Mouse (Mus musculus): ENCODE data around the gene Arfgap1. TPM values are rescaled to one million over a fixed set of nuclear protein-coding genes. Genes with fewer than 3 reads are reported as not detected.

Gene Arfgap1
- polyA plus RNA-seq, 1 experiment from 2014 or later: 18.8 TPM

GRCm38 (mm10) chr2:180928723-180929122 is 38.3 kb upstream of the Arfgap1 start, which contains the start of gene Birc7:
Birc7 (plus strand) TSS chr2:180929023.
- Histone ChIP-seq H3K9me3 (ENCODE audit: low read length) (no peaks in the 10 kb centered on the region), H3K36me3 (replicated peaks; ENCODE audit: insufficient read depth, low read length) (no peaks in the 10 kb centered on the region), H3K9ac (replicated peaks) (no peak within 1 kb of the TSS), H3K4me3 (ENCODE audit: low read depth, low read length) (no peak within 1 kb of the TSS), H3K4me1 (ENCODE audit: insufficient read depth) (no peaks in the 10 kb centered on the region), H3K4me2 (ENCODE audit: low read depth, low read length) (no peak within 1 kb of the TSS), H3K27me3 (ENCODE audit: insufficient read depth, low read length) (no peaks in the 10 kb centered on the region), H3K27ac (ENCODE audit: low read depth) (no peak within 1 kb of the TSS)
- no peak for DNase-seq
- 57% methylated on average over 4 of the region's 4 CpGs for WGBS (ENCODE audit: insufficient replicate concordance)
- TF ChIP-seq EP300 (IDR thresholded peaks at IDR 0.05; ENCODE audit: low read depth) (no peak), CTCF (IDR thresholded peaks at IDR 0.05; ENCODE audit: low read depth) (no peak)
- no peak for ATAC-seq

- Histone ChIP-seq H3K4me1 (ENCODE audit: insufficient read depth) (no peaks in the 10 kb centered on the region), H3K4me2 (ENCODE audit: low read depth, low read length) (no peak overlapping the region), H3K4me3 (ENCODE audit: low read depth, low read length) (no peak overlapping the region), H3K27me3 (ENCODE audit: insufficient read depth, low read length) (0 out of 2 replicates have a peak, but pooled peaks cover 3% of the 10 kb centered on the region), H3K36me3 (replicated peaks; ENCODE audit: insufficient read depth, low read length) (no peaks in the 10 kb centered on the region), H3K27ac (ENCODE audit: low read depth) (no peak overlapping the region), H3K9ac (replicated peaks) (no peak overlapping the region), H3K9me3 (ENCODE audit: low read length) (no peaks in the 10 kb centered on the region)
- DNase-seq (no peak), ATAC-seq (no peak)
- TF ChIP-seq CTCF (IDR thresholded peaks at IDR 0.05; ENCODE audit: low read depth) (no peak), EP300 (IDR thresholded peaks at IDR 0.05; ENCODE audit: low read depth) (no peak)
- WGBS (ENCODE audit: insufficient replicate concordance): 52% methylated on average over 1 of the region's 1 CpGs
Observed at GRCm38 (mm10) chr2:180932418-180932817, 34.6 kb upstream of the Arfgap1 start.

- Histone ChIP-seq H3K4me3 (ENCODE audit: low read depth, low read length) (no peak overlapping the region), H3K27me3 (ENCODE audit: insufficient read depth, low read length) (no peaks in the 10 kb centered on the region), H3K9ac (replicated peaks) (no peak overlapping the region), H3K4me2 (ENCODE audit: low read depth, low read length) (no peak overlapping the region), H3K27ac (ENCODE audit: low read depth) (no peak overlapping the region), H3K4me1 (ENCODE audit: insufficient read depth) (no peaks in the 10 kb centered on the region), H3K9me3 (ENCODE audit: low read length) (no peaks in the 10 kb centered on the region), H3K36me3 (replicated peaks; ENCODE audit: insufficient read depth, low read length) (no peaks in the 10 kb centered on the region)
- DNase-seq (no peak), ATAC-seq (no peak)
- TF ChIP-seq CTCF (IDR thresholded peaks at IDR 0.05; ENCODE audit: low read depth): no peak
- TF ChIP-seq EP300 (IDR thresholded peaks at IDR 0.05; ENCODE audit: low read depth): no peak
Observed at GRCm38 (mm10) chr2:180940187-180940586, 26.8 kb upstream of the Arfgap1 start.

- Histone ChIP-seq H3K9ac (replicated peaks) (no peak overlapping the region), H3K9me3 (ENCODE audit: low read length) (no peaks in the 10 kb centered on the region), H3K36me3 (replicated peaks; ENCODE audit: insufficient read depth, low read length) (no peaks in the 10 kb centered on the region), H3K27ac (ENCODE audit: low read depth) (no peak overlapping the region), H3K4me2 (ENCODE audit: low read depth, low read length) (no peak overlapping the region), H3K4me1 (ENCODE audit: insufficient read depth) (no peaks in the 10 kb centered on the region), H3K27me3 (ENCODE audit: insufficient read depth, low read length) (no peaks in the 10 kb centered on the region), H3K4me3 (ENCODE audit: low read depth, low read length) (no peak overlapping the region)
- no peak for ATAC-seq
- no peak for DNase-seq
- TF ChIP-seq EP300 (IDR thresholded peaks at IDR 0.05; ENCODE audit: low read depth) (no peak), CTCF (IDR thresholded peaks at IDR 0.05; ENCODE audit: low read depth) (no peak)
Observed at GRCm38 (mm10) chr2:180941869-180942268, 25.2 kb upstream of the Arfgap1 start.

- Histone ChIP-seq H3K27me3 (ENCODE audit: insufficient read depth, low read length) (peaks cover 21% of the 10 kb centered on the region), H3K4me3 (ENCODE audit: low read depth, low read length) (no peak overlapping the region), H3K27ac (ENCODE audit: low read depth) (no peak overlapping the region), H3K4me2 (ENCODE audit: low read depth, low read length) (no peak overlapping the region), H3K36me3 (replicated peaks; ENCODE audit: insufficient read depth, low read length) (no peaks in the 10 kb centered on the region), H3K4me1 (ENCODE audit: insufficient read depth) (no peaks in the 10 kb centered on the region), H3K9me3 (ENCODE audit: low read length) (no peaks in the 10 kb centered on the region), H3K9ac (replicated peaks) (no peak overlapping the region)
- ATAC-seq (no peak), DNase-seq (no peak)
- TF ChIP-seq EP300 (IDR thresholded peaks at IDR 0.05; ENCODE audit: low read depth) (no peak), CTCF (IDR thresholded peaks at IDR 0.05; ENCODE audit: low read depth) (no peak)
- WGBS (ENCODE audit: insufficient replicate concordance): 26% methylated on average over 1 of the region's 1 CpGs
Observed at GRCm38 (mm10) chr2:180949947-180950346, 17.1 kb upstream of the Arfgap1 start.

GRCm38 (mm10) chr2:180952731-180953171 is 14.3 kb upstream of the Arfgap1 start:
- no peak overlapping the region for H3K9ac ChIP-seq (replicated peaks)

GRCm38 (mm10) chr2:180953638-180954037 is 13.4 kb upstream of the Arfgap1 start:
- no peak overlapping the region for H3K4me3 ChIP-seq (ENCODE audit: low read depth, low read length)
- peaks cover 36% of the 10 kb centered on the region for H3K27me3 ChIP-seq (ENCODE audit: insufficient read depth, low read length)
- no peak for ATAC-seq
- no peak for DNase-seq
- no peak overlapping the region for H3K27ac ChIP-seq (ENCODE audit: low read depth)
- no peaks in the 10 kb centered on the region for H3K9me3 ChIP-seq (ENCODE audit: low read length)
- TF ChIP-seq EP300 (IDR thresholded peaks at IDR 0.05; ENCODE audit: low read depth): no peak
- TF ChIP-seq CTCF (IDR thresholded peaks at IDR 0.05; ENCODE audit: low read depth): no peak
- H3K36me3 ChIP-seq (replicated peaks; ENCODE audit: insufficient read depth, low read length): no peaks in the 10 kb centered on the region
- 38% methylated on average over 2 of the region's 2 CpGs for WGBS (ENCODE audit: insufficient replicate concordance)
- H3K9ac ChIP-seq (replicated peaks): no peak overlapping the region; the same call in 1 of the 2 replicates
- H3K4me2 ChIP-seq (ENCODE audit: low read depth, low read length): no peak overlapping the region
- no peaks in the 10 kb centered on the region for H3K4me1 ChIP-seq (ENCODE audit: insufficient read depth)

More at GRCm38 (mm10) chr2:180952731-180953171, 14.3 kb upstream of the Arfgap1 start:
- TF ChIP-seq CTCF (IDR thresholded peaks at IDR 0.05; ENCODE audit: low read depth) (no peak), EP300 (IDR thresholded peaks at IDR 0.05; ENCODE audit: low read depth) (no peak)
- no peaks in the 10 kb centered on the region for H3K4me1 ChIP-seq (ENCODE audit: insufficient read depth)
- DNase-seq (no peak), ATAC-seq (no peak)
- no peak overlapping the region for H3K4me2 ChIP-seq (ENCODE audit: low read depth, low read length)
- WGBS (ENCODE audit: insufficient replicate concordance): 29% methylated on average over 9 of the region's 9 CpGs
- peaks cover 36% of the 10 kb centered on the region for H3K27me3 ChIP-seq (ENCODE audit: insufficient read depth, low read length)
- no peaks in the 10 kb centered on the region for H3K36me3 ChIP-seq (replicated peaks; ENCODE audit: insufficient read depth, low read length)
- no peak overlapping the region for H3K4me3 ChIP-seq (ENCODE audit: low read depth, low read length)
- no peaks in the 10 kb centered on the region for H3K9me3 ChIP-seq (ENCODE audit: low read length)
- H3K27ac ChIP-seq (ENCODE audit: low read depth): no peak overlapping the region
